8 mouse cellular contexts compared by ENCODE assay signal in genomic region chr13:114387074-114387487, GRCm38 (mm10). TPM values are rescaled to one million over a fixed set of nuclear protein-coding genes. Genes with fewer than 3 reads are reported as not detected.
DNase-seq lines count a peak whose midpoint lies in the region; ATAC-seq and TF ChIP-seq lines count a peak whose summit lies in the region.

No protein-coding gene starts in this region.

- H3K36me3 ChIP-seq in lung, embryonic 14.5 days (ENCODE audit: insufficient read depth), result 0 out of 2 replicates have a peak, but pooled peaks cover 2% of the 10 kb centered on the region
- H3K36me3 ChIP-seq in hindbrain, embryonic 16.5 days (ENCODE audit: control insufficient read depth, insufficient read depth, low read length), result no peaks in the 10 kb centered on the region
- 0 out of 2 replicates have a peak, but pooled peaks cover 4% of the 10 kb centered on the region for H3K36me3 ChIP-seq in midbrain, embryonic 15.5 days (replicated peaks)

- no peak for DNase-seq in lung, embryonic 14.5 days
- no peak for DNase-seq in lung, postnatal 25 days (ENCODE audit: low spot score)
- DNase-seq in c-Kit-positive CD71-positive TER-119-negative erythroid progenitor cells, embryonic 14.5 days (ENCODE audit: low read depth), result peak; percentile 24
- DNase-seq in ovary, postnatal 36 days (ENCODE audit: low spot score), result no peak
- no peak for DNase-seq in layer of hippocampus, adult 18-20 months (ENCODE audit: low spot score in 2 of 2)
- DNase-seq in adrenal gland, postnatal 36 days, result no peak

- H3K4me1 ChIP-seq in lung, embryonic 14.5 days (ENCODE audit: insufficient read depth), result no peaks in the 10 kb centered on the region
- H3K4me1 ChIP-seq in hindbrain, embryonic 16.5 days (ENCODE audit: control insufficient read depth, insufficient read depth, low read depth, low read length), result peaks cover 7% of the 10 kb centered on the region
- peaks cover 15% of the 10 kb centered on the region for H3K4me1 ChIP-seq in midbrain, embryonic 15.5 days

- H3K4me2 ChIP-seq in lung, embryonic 14.5 days, result peak overlapping the region; percentile 83
- H3K4me2 ChIP-seq in hindbrain, embryonic 16.5 days (ENCODE audit: low read length), result peak overlapping the region; percentile 86
- peak overlapping the region; percentile 67 for H3K4me2 ChIP-seq in midbrain, embryonic 15.5 days

- H3K9me3 ChIP-seq in lung, embryonic 14.5 days (ENCODE audit: low read depth, low read length), result no peaks in the 10 kb centered on the region
- H3K9me3 ChIP-seq in hindbrain, embryonic 16.5 days (ENCODE audit: control insufficient read depth, low read length), result 0 out of 2 replicates have a peak, but pooled peaks cover 2% of the 10 kb centered on the region
- no peaks in the 10 kb centered on the region for H3K9me3 ChIP-seq in midbrain, embryonic 15.5 days

- H3K27ac ChIP-seq in lung, embryonic 14.5 days (ENCODE audit: low read depth), result no peak overlapping the region
- H3K27ac ChIP-seq in hindbrain, embryonic 16.5 days (ENCODE audit: low read depth, low read length), result peak overlapping the region; percentile 92
- peak overlapping the region; percentile 86 for H3K27ac ChIP-seq in midbrain, embryonic 15.5 days

- 6% methylated on average over 10 of the region's 10 CpGs for WGBS in lung, embryonic 14.5 days
- 7% methylated on average over 10 of the region's 10 CpGs for WGBS in hindbrain, embryonic 16.5 days
- WGBS in midbrain, embryonic 15.5 days, result 5% methylated on average over 10 of the region's 10 CpGs

- peak; percentile 32; the same call in 1 of the 2 replicates for ATAC-seq in lung, embryonic 14.5 days (ENCODE audit: insufficient read depth)
- peak; percentile 52 for ATAC-seq in hindbrain, embryonic 16.5 days
- peak; percentile 43 for ATAC-seq in midbrain, embryonic 15.5 days (replicated peaks)

- no peaks in the 10 kb centered on the region for H3K27me3 ChIP-seq in lung, embryonic 14.5 days (ENCODE audit: insufficient read depth, low read length)
- H3K27me3 ChIP-seq in hindbrain, embryonic 16.5 days (replicated peaks; ENCODE audit: control insufficient read depth, insufficient read depth, low read length), result no peaks in the 10 kb centered on the region
- H3K27me3 ChIP-seq in midbrain, embryonic 15.5 days (replicated peaks), result no peaks in the 10 kb centered on the region

- H3K4me3 ChIP-seq in lung, embryonic 14.5 days (ENCODE audit: low read depth, low read length), result peak overlapping the region; percentile 95
- H3K4me3 ChIP-seq in hindbrain, embryonic 16.5 days (ENCODE audit: low read length), result peak overlapping the region; percentile 91
- H3K4me3 ChIP-seq in midbrain, embryonic 15.5 days, result peak overlapping the region; percentile 62

- peak overlapping the region; percentile 84 for H3K9ac ChIP-seq in lung, embryonic 14.5 days
- H3K9ac ChIP-seq in hindbrain, embryonic 16.5 days (ENCODE audit: low read depth, low read length), result peak overlapping the region; percentile 92
- H3K9ac ChIP-seq in midbrain, embryonic 15.5 days, result peak overlapping the region; percentile 79

- TF ChIP-seq CTCF in lung, embryonic 14.5 days (IDR thresholded peaks at IDR 0.05; ENCODE audit: low read depth), result no peak

RNA-seq across cellular contexts. Expression of gene Ndufs4, which starts 1.0 kb away (rescaled TPM):
- polyA plus RNA-seq in lung, embryonic 14.5 days (2014; fragmentation: Nextera tagmentation; extraction: Ambion mirVana), result 258 and 266 TPM in 2 replicates
- polyA plus RNA-seq in hindbrain, embryonic 16.5 days (2015; fragmentation: Nextera tagmentation; extraction: Ambion mirVana), result 351 and 397 TPM in 2 replicates
- polyA plus RNA-seq in midbrain, embryonic 15.5 days (2015; fragmentation: Nextera tagmentation; extraction: Ambion mirVana), result 328 and 330 TPM in 2 replicates
- total RNA-seq in layer of hippocampus, adult 18-20 months (2021), result 100 to 1,000 TPM; 137 to 141 TPM
- total RNA-seq in adrenal gland, postnatal 36 days (2021), result 100 to 1,000 TPM; 228 to 263 TPM
